Mouse (Mus musculus): ENCODE data around the gene Eef1g. TPM values are rescaled to one million over a fixed set of nuclear protein-coding genes. Genes with fewer than 3 reads are reported as not detected.
"Not testable (repeated sequence)": the region's sequence is repeated elsewhere in the genome, so short reads cannot be mapped to it uniquely, and the experiment has no call there.

Eef1g gene
- total RNA-seq, 2 experiments from 2014 or later: 423 to 463 TPM

GRCm38 (mm10) chr19:8990432-8991102 lies 23.7 kb downstream of the Eef1g start:
- DNase-seq: peak; percentile 49
- TF ChIP-seq CTCF (IDR thresholded peaks at IDR 0.05): no peak
- intact Hi-C loops (cut with DNase I): loop anchor here (5.0 kb wide), 1 partner anchor 37 kb away; no protein-coding TSS in a partner anchor
- Histone ChIP-seq H3K4me3 (peak overlapping the region; percentile 99), H3K27ac (peak overlapping the region; percentile 100)

- no peak for TF ChIP-seq CTCF (IDR thresholded peaks at IDR 0.05)
- DNase-seq: no peak
- peak overlapping the region; percentile 100 for H3K27ac ChIP-seq
- H3K4me3 ChIP-seq: peak overlapping the region; percentile 99
- intact Hi-C loops (cut with DNase I): loop anchor here (5.0 kb wide), 1 partner anchor 36 kb away; no protein-coding TSS in a partner anchor
Measured at GRCm38 (mm10) chr19:8991245-8991870, 24.5 kb downstream of the Eef1g start.

GRCm38 (mm10) chr19:8991871-8992735 lies 25.3 kb downstream of the Eef1g start:
- intact Hi-C loops (cut with DNase I): loop anchor here (1.0 to 5.0 kb wide), 3 partner anchors 15 to 90 kb away; no protein-coding TSS in a partner anchor

GRCm38 (mm10) chr19:8992769-8993624 lies 26.2 kb downstream of the Eef1g start:
- Histone ChIP-seq H3K27ac (peak overlapping the region; percentile 100), H3K4me3 (peak overlapping the region; percentile 99)
- peak; percentile 88 for TF ChIP-seq CTCF (IDR thresholded peaks at IDR 0.05)
- DNase-seq: peak; percentile 93
- intact Hi-C loops (cut with DNase I): loop anchor here (1.0 to 5.0 kb wide), 3 partner anchors 16 to 89 kb away; no protein-coding TSS in a partner anchor

More at GRCm38 (mm10) chr19:8991871-8992735, 25.3 kb downstream of the Eef1g start:
- Histone ChIP-seq H3K4me3 (peak overlapping the region; percentile 99), H3K27ac (peak overlapping the region; percentile 100)
- no peak for TF ChIP-seq CTCF (IDR thresholded peaks at IDR 0.05)
- peak; percentile 69 for DNase-seq

- TF ChIP-seq CTCF (IDR thresholded peaks at IDR 0.05): no peak
- peak overlapping the region; percentile 99 for H3K4me3 ChIP-seq
- no peak for DNase-seq
- H3K27ac ChIP-seq: peak overlapping the region; percentile 100
- intact Hi-C loops (cut with DNase I): loop anchor here (2.0 to 5.0 kb wide), 2 partner anchors 17 to 34 kb away; no protein-coding TSS in a partner anchor
Measured at GRCm38 (mm10) chr19:8993625-8993912, 26.7 kb downstream of the Eef1g start.

GRCm38 (mm10) chr19:8994813-8995607 lies 28.2 kb downstream of the Eef1g start:
- intact Hi-C loops (cut with DNase I): loop anchor here (5.0 kb wide), 1 partner anchor 32 kb away; no protein-coding TSS in a partner anchor
- TF ChIP-seq CTCF (IDR thresholded peaks at IDR 0.05): no peak
- Histone ChIP-seq H3K4me3 (peak overlapping the region; percentile 99), H3K27ac (peak overlapping the region; percentile 100)
- no peak for DNase-seq

- TF ChIP-seq CTCF (IDR thresholded peaks at IDR 0.05): peak; percentile 16; the same call in 1 of the 2 replicates
- H3K27ac ChIP-seq: peak overlapping the region; percentile 100
- DNase-seq: no peak
Measured at GRCm38 (mm10) chr19:8996601-8997000, 29.8 kb downstream of the Eef1g start.

GRCm38 (mm10) chr19:8997546-8997945 lies 30.7 kb downstream of the Eef1g start:
- peak; percentile 94 for DNase-seq
- Histone ChIP-seq H3K4me3 (peak overlapping the region; percentile 99), H3K27ac (peak overlapping the region; percentile 100)
- TF ChIP-seq CTCF (IDR thresholded peaks at IDR 0.05): peak; percentile 2; the same call in 1 of the 2 replicates
- intact Hi-C loops (cut with DNase I): no loop called here

More at GRCm38 (mm10) chr19:8996601-8997000, 29.8 kb downstream of the Eef1g start:
- H3K4me3 ChIP-seq: peak overlapping the region; percentile 99
- intact Hi-C loops (cut with DNase I): no loop called here

GRCm38 (mm10) chr19:8998546-8998945 lies 31.7 kb downstream of the Eef1g start:
- peak overlapping the region; percentile 99 for H3K4me3 ChIP-seq
- peak overlapping the region; percentile 100 for H3K27ac ChIP-seq
- intact Hi-C loops (cut with DNase I): no loop called here
- TF ChIP-seq CTCF (IDR thresholded peaks at IDR 0.05): no peak
- DNase-seq: no peak

GRCm38 (mm10) chr19:8999223-8999622 lies 32.4 kb downstream of the Eef1g start:
- no peak for TF ChIP-seq CTCF (IDR thresholded peaks at IDR 0.05)

GRCm38 (mm10) chr19:9006915-9007314 lies 40.1 kb downstream of the Eef1g start:
- H3K27ac ChIP-seq; DNase-seq; H3K4me3 ChIP-seq; intact Hi-C loops (cut with DNase I): not testable (repeated sequence)

More at GRCm38 (mm10) chr19:8999223-8999622, 32.4 kb downstream of the Eef1g start:
- intact Hi-C loops (cut with DNase I): no loop called here
- peak overlapping the region; percentile 100 for H3K27ac ChIP-seq
- peak overlapping the region; percentile 99 for H3K4me3 ChIP-seq
- DNase-seq: no peak
